Mouse (Mus musculus): Measurements from ENCODE around the gene Has1. TPM values are rescaled to one million over a fixed set of nuclear protein-coding genes. Genes with fewer than 3 reads are reported as not detected.

Gene Has1
- polyA plus RNA-seq, 1 experiment, result 0.50 TPM

GRCm38 (mm10) chr17:17837919-17838701, 16.9 kb downstream of the Has1 start:
- Histone ChIP-seq H3K4me3 (ENCODE audit: control insufficient read depth, insufficient read depth, low read length) (peak overlapping the region; percentile 53), H3K27me3 (ENCODE audit: control insufficient read depth, insufficient read depth, low read length) (no peaks in the 10 kb centered on the region), H3K27ac (ENCODE audit: control insufficient read depth, insufficient read depth, low read length) (peak overlapping the region; percentile 7; the same call in 1 of the 2 replicates), H3K36me3 (ENCODE audit: control insufficient read depth, insufficient read depth, low read length) (no peaks in the 10 kb centered on the region), H3K4me1 (replicated peaks; ENCODE audit: control insufficient read depth, insufficient read depth, low read length) (no peaks in the 10 kb centered on the region; the same call in 1 of the 2 replicates)
- under 1% methylated on average over 43 of the region's 43 CpGs for WGBS
- DNase-seq, result peak; percentile 96
- peak; percentile 50; the same call in 1 of the 2 replicates for TF ChIP-seq POLR2A (IDR thresholded peaks at IDR 0.05; ENCODE audit: control insufficient read depth, extremely low read depth, insufficient read depth, low read length, poor library complexity)
- TF ChIP-seq CTCF (IDR thresholded peaks at IDR 0.05; ENCODE audit: borderline replicate concordance, control insufficient read depth, extremely low read depth, insufficient read depth, low read length, poor library complexity), result peak; percentile 91

- 51% methylated on average over 13 of the region's 13 CpGs for WGBS
- peak; percentile 14 for DNase-seq
- Histone ChIP-seq H3K27me3 (ENCODE audit: control insufficient read depth, insufficient read depth, low read length) (no peaks in the 10 kb centered on the region), H3K4me3 (ENCODE audit: control insufficient read depth, insufficient read depth, low read length) (peak overlapping the region; percentile 53; the same call in 1 of the 2 replicates), H3K27ac (ENCODE audit: control insufficient read depth, insufficient read depth, low read length) (no peak overlapping the region), H3K4me1 (replicated peaks; ENCODE audit: control insufficient read depth, insufficient read depth, low read length) (no peaks in the 10 kb centered on the region; the same call in 1 of the 2 replicates), H3K36me3 (ENCODE audit: control insufficient read depth, insufficient read depth, low read length) (no peaks in the 10 kb centered on the region)
- TF ChIP-seq POLR2A (IDR thresholded peaks at IDR 0.05; ENCODE audit: control insufficient read depth, extremely low read depth, insufficient read depth, low read length, poor library complexity), result no peak
- TF ChIP-seq CTCF (IDR thresholded peaks at IDR 0.05; ENCODE audit: borderline replicate concordance, control insufficient read depth, extremely low read depth, insufficient read depth, low read length, poor library complexity), result no peak
These were observed 17.6 kb downstream of the Has1 start for GRCm38 (mm10) chr17:17837426-17837825.

GRCm38 (mm10) chr17:17836101-17836500, 18.9 kb downstream of the Has1 start:
- TF ChIP-seq CTCF (IDR thresholded peaks at IDR 0.05; ENCODE audit: borderline replicate concordance, control insufficient read depth, extremely low read depth, insufficient read depth, low read length, poor library complexity) (no peak), POLR2A (IDR thresholded peaks at IDR 0.05; ENCODE audit: control insufficient read depth, extremely low read depth, insufficient read depth, low read length, poor library complexity) (no peak)
- DNase-seq, result no peak
- H3K27me3 ChIP-seq (ENCODE audit: control insufficient read depth, insufficient read depth, low read length), result no peaks in the 10 kb centered on the region
- H3K4me3 ChIP-seq (ENCODE audit: control insufficient read depth, insufficient read depth, low read length), result no peak overlapping the region
- no peaks in the 10 kb centered on the region; the same call in 1 of the 2 replicates for H3K4me1 ChIP-seq (replicated peaks; ENCODE audit: control insufficient read depth, insufficient read depth, low read length)
- WGBS, result 91% methylated on average over 5 of the region's 5 CpGs
- H3K36me3 ChIP-seq (ENCODE audit: control insufficient read depth, insufficient read depth, low read length), result no peaks in the 10 kb centered on the region
- no peak overlapping the region for H3K27ac ChIP-seq (ENCODE audit: control insufficient read depth, insufficient read depth, low read length)

GRCm38 (mm10) chr17:17834896-17835295, 20.1 kb downstream of the Has1 start:
- Histone ChIP-seq H3K36me3 (ENCODE audit: control insufficient read depth, insufficient read depth, low read length) (no peaks in the 10 kb centered on the region), H3K27ac (ENCODE audit: control insufficient read depth, insufficient read depth, low read length) (no peak overlapping the region), H3K4me1 (replicated peaks; ENCODE audit: control insufficient read depth, insufficient read depth, low read length) (peaks cover 4% of the 10 kb centered on the region), H3K27me3 (ENCODE audit: control insufficient read depth, insufficient read depth, low read length) (no peaks in the 10 kb centered on the region), H3K4me3 (ENCODE audit: control insufficient read depth, insufficient read depth, low read length) (no peak overlapping the region)
- DNase-seq, result no peak
- TF ChIP-seq CTCF (IDR thresholded peaks at IDR 0.05; ENCODE audit: borderline replicate concordance, control insufficient read depth, extremely low read depth, insufficient read depth, low read length, poor library complexity) (no peak), POLR2A (IDR thresholded peaks at IDR 0.05; ENCODE audit: control insufficient read depth, extremely low read depth, insufficient read depth, low read length, poor library complexity) (no peak)
- WGBS, result 15% methylated on average over 1 of the region's 1 CpGs

- Histone ChIP-seq H3K27ac (ENCODE audit: control insufficient read depth, insufficient read depth, low read length) (no peak overlapping the region), H3K36me3 (ENCODE audit: control insufficient read depth, insufficient read depth, low read length) (no peaks in the 10 kb centered on the region), H3K4me3 (ENCODE audit: control insufficient read depth, insufficient read depth, low read length) (no peak overlapping the region), H3K4me1 (replicated peaks; ENCODE audit: control insufficient read depth, insufficient read depth, low read length) (peaks cover 16% of the 10 kb centered on the region), H3K27me3 (ENCODE audit: control insufficient read depth, insufficient read depth, low read length) (no peaks in the 10 kb centered on the region; the same call in 1 of the 2 replicates)
- TF ChIP-seq POLR2A (IDR thresholded peaks at IDR 0.05; ENCODE audit: control insufficient read depth, extremely low read depth, insufficient read depth, low read length, poor library complexity) (no peak), CTCF (IDR thresholded peaks at IDR 0.05; ENCODE audit: borderline replicate concordance, control insufficient read depth, extremely low read depth, insufficient read depth, low read length, poor library complexity) (no peak)
- DNase-seq, result no peak
- WGBS, result 72% methylated on average over 7 of the region's 7 CpGs
These were observed 24.3 kb downstream of the Has1 start for GRCm38 (mm10) chr17:17830731-17831130.

- H3K4me1 ChIP-seq (replicated peaks; ENCODE audit: control insufficient read depth, insufficient read depth, low read length), result peaks cover 16% of the 10 kb centered on the region
- WGBS, result 94% methylated on average over 23 of the region's 23 CpGs
- no peaks in the 10 kb centered on the region; the same call in 1 of the 2 replicates for H3K27me3 ChIP-seq (ENCODE audit: control insufficient read depth, insufficient read depth, low read length)
- no peaks in the 10 kb centered on the region for H3K36me3 ChIP-seq (ENCODE audit: control insufficient read depth, insufficient read depth, low read length)
- no peak overlapping the region for H3K27ac ChIP-seq (ENCODE audit: control insufficient read depth, insufficient read depth, low read length)
- no peak for DNase-seq
- no peak overlapping the region for H3K4me3 ChIP-seq (ENCODE audit: control insufficient read depth, insufficient read depth, low read length)
- TF ChIP-seq CTCF (IDR thresholded peaks at IDR 0.05; ENCODE audit: borderline replicate concordance, control insufficient read depth, extremely low read depth, insufficient read depth, low read length, poor library complexity) (no peak), POLR2A (IDR thresholded peaks at IDR 0.05; ENCODE audit: control insufficient read depth, extremely low read depth, insufficient read depth, low read length, poor library complexity) (no peak)
These were observed 25.0 kb downstream of the Has1 start for GRCm38 (mm10) chr17:17829816-17830535.
